In genomic region chr2:3918156-3918555, GRCm38 (mm10) we compare ENCODE assay signal across 21 mouse cellular contexts.
DNase-seq lines count a peak whose midpoint lies in the region; ATAC-seq and TF ChIP-seq lines count a peak whose summit lies in the region.
"Had no signal": no experiment of that assay in that cellular context is flagged by ENCODE, and none has a peak within 500 bp of the region (broad histone marks: within the 10 kb centered on the region; RNA-seq: fewer than 3 reads in every experiment).

No protein-coding gene starts in this region.

- peak; percentile 74 for ATAC-seq in cerebellum, adult (ENCODE audit: insufficient number of reproducible peaks, low FRiP score, low TSS enrichment)
- ATAC-seq: CD4-positive, CD25-positive, alpha-beta regulatory T cell, adult 4 months; forebrain, embryonic 16.5 days; intestine, embryonic 15.5 days had no signal

- H3K4me3 ChIP-seq in layer of hippocampus, adult 2 months: no peak overlapping the region
- H3K4me3 ChIP-seq: embryonic facial prominence, embryonic 12.5 days; heart, adult 2 months; hindbrain, embryonic 10.5 days; intestine, embryonic 15.5 days; limb, embryonic 13.5 days; midbrain, embryonic 12.5 days; myocyte; neural tube, embryonic 15.5 days had no signal

- TF ChIP-seq CTCF in layer of hippocampus, adult 2 months (conservative IDR thresholded peaks at IDR 0.05): no peak

- intact Hi-C loops in left cerebral cortex, postnatal 14 days (cut with DNase I): no loop called here
- intact Hi-C loops in left cerebral cortex, postnatal 4 days (cut with DNase I): no loop called here

- no peak for DNase-seq in cerebellum, postnatal 4 days (ENCODE audit: low spot score in 2 of 2)
- peak; percentile 24 to 52 for DNase-seq in left cerebral cortex, postnatal 14 days (ENCODE audit: low spot score in 2 of 2)
- no peak for DNase-seq in left cerebral cortex, postnatal 4 days
- DNase-seq in cerebellum, adult 18-20 months: peak; percentile 47 to 50
- peak; percentile 64 to 66 for DNase-seq in layer of hippocampus, adult 2 months (ENCODE audit: low spot score in 2 of 2)
- DNase-seq in adrenal gland, postnatal 25 days: no peak
- no peak for DNase-seq in spleen, postnatal 36 days (ENCODE audit: low spot score in 2 of 2)
- DNase-seq: gastrocnemius, postnatal 14 days; heart, adult 2 months; thymus, postnatal 36 days had no signal

- H3K27ac ChIP-seq in layer of hippocampus, adult 2 months: peak overlapping the region; percentile 61; the same call in 1 of the 2 replicates
- H3K27ac ChIP-seq: embryonic facial prominence, embryonic 12.5 days; heart, adult 2 months; hindbrain, embryonic 10.5 days; intestine, embryonic 15.5 days; limb, embryonic 13.5 days; liver, embryonic 14.5 days; midbrain, embryonic 12.5 days; neural tube, embryonic 15.5 days had no signal

Comparison
In these comparisons a context has a peak if more than half of its experiments do, and no peak if none do; other contexts are left out.
1. DNase-seq: peak in left cerebral cortex, postnatal 14 days (2 of 2), cerebellum, adult 18-20 months (2 of 2) and layer of hippocampus, adult 2 months (2 of 2); none in cerebellum, postnatal 4 days (0 of 2), left cerebral cortex, postnatal 4 days (single experiment), adrenal gland, postnatal 25 days (single experiment) and spleen, postnatal 36 days (0 of 2).